Mouse (Mus musculus): ENCODE measurements around the gene Lhb.

- TF ChIP-seq CTCF (IDR thresholded peaks at IDR 0.05; ENCODE audit: extremely low read depth, insufficient read length, insufficient replicate concordance, low read depth, low read length) (no peak), POLR2A (IDR thresholded peaks at IDR 0.05; ENCODE audit: low read depth, low read length) (no peak)
These were observed 40.7 kb downstream of the Lhb start for GRCm38 (mm10) chr7:45461326-45461725.

Data from small intestine, adult 2 months (tissue).